ENCODE assay signal across 1 mouse cellular context in the genomic region with DNA sequence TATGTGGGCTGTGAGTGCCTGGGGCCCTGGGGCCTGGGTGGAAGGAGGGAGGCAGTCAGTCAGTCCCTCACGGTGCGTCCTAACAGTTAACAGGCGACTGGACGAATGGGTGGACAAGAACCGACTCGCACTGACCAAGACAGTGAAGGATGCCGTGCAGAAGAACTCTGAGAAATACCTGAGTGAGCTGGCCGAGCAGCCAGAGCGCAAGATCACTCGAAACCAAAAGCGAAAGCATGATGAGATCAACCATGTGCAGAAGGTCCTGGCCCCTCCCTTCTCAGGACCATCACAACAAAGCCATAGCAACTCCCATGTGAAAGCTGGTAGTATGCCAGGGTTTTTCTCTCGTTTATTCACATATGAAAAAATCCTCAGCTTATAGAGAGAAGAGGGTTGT.
TF ChIP-seq lines count a peak whose summit lies in the region.

No protein-coding gene starts in this region.

TF ChIP-seq in CH12.LX, 34 proteins besides CTCF, POLR2A, EP300 and RAD21 (continued from another document):
- TF ChIP-seq TBP (conservative IDR thresholded peaks at IDR 0.05; ENCODE audit: low read depth, low read length) = no peak
- TF ChIP-seq MXI1 (IDR thresholded peaks at IDR 0.05; ENCODE audit: low read depth, low read length) = peak; percentile 95
- TF ChIP-seq HCFC1 (IDR thresholded peaks at IDR 0.05; ENCODE audit: low read depth, low read length) = no peak; the same call in 1 of the 2 replicates
- peak; percentile 47 for TF ChIP-seq NELFE (IDR thresholded peaks at IDR 0.05; ENCODE audit: low read depth, low read length)
- TF ChIP-seq NRF1 (IDR thresholded peaks at IDR 0.05; ENCODE audit: low read depth, low read length) = peak; percentile 45; the same call in 1 of the 2 replicates
- TF ChIP-seq POLR2AphosphoS2 (IDR thresholded peaks at IDR 0.05; ENCODE audit: low read depth, low read length) = no peak
- no peak for TF ChIP-seq ZKSCAN1 (IDR thresholded peaks at IDR 0.05; ENCODE audit: borderline replicate concordance, low read depth, low read length)
- TF ChIP-seq USF1 (IDR thresholded peaks at IDR 0.05; ENCODE audit: low read depth, low read length) = no peak
- TF ChIP-seq JUND (conservative IDR thresholded peaks at IDR 0.05; ENCODE audit: low read depth, low read length) = peak; percentile 49
- no peak for TF ChIP-seq ELF1 (IDR thresholded peaks at IDR 0.05; ENCODE audit: low read depth, low read length)
- TF ChIP-seq CHD1 (IDR thresholded peaks at IDR 0.05; ENCODE audit: low read depth, low read length) = no peak
- TF ChIP-seq RCOR1 (conservative IDR thresholded peaks at IDR 0.05; ENCODE audit: low read depth, low read length) = no peak
- TF ChIP-seq E2F4 (IDR thresholded peaks at IDR 0.05; ENCODE audit: insufficient replicate concordance, low read depth, low read length) = no peak
- TF ChIP-seq CHD2 (IDR thresholded peaks at IDR 0.05; ENCODE audit: low read length) = no peak
- TF ChIP-seq SMC3 (IDR thresholded peaks at IDR 0.05; ENCODE audit: low read depth, low read length) = no peak
- 0 out of 2 replicates have a peak, but pooled peaks have one; percentile 63 for TF ChIP-seq ZMIZ1 (IDR thresholded peaks at IDR 0.05; ENCODE audit: low read depth, low read length)
- peak; percentile 75 for TF ChIP-seq IRF4 (IDR thresholded peaks at IDR 0.05; ENCODE audit: low read depth, low read length)
- no peak for TF ChIP-seq USF2 (conservative IDR thresholded peaks at IDR 0.05; ENCODE audit: low read depth, low read length)
- peak; percentile 66; the same call in 1 of the 2 replicates for TF ChIP-seq TCF12 (IDR thresholded peaks at IDR 0.05; ENCODE audit: low read depth, low read length)
- TF ChIP-seq ETS1 (conservative IDR thresholded peaks at IDR 0.05; ENCODE audit: low read depth, low read length) = peak; percentile 88
